Mouse (Mus musculus) heart, postnatal 14 days (tissue): ENCODE measurements around the gene Adra1b. TPM values are rescaled to one million over a fixed set of nuclear protein-coding genes. Genes with fewer than 3 reads are reported as not detected.
A peak's percentile ranks its signal among the peaks of the same experiment; 100 is the strongest.

ENCODE experiments used
- DNase-seq, 2 experiments: peaks; one replicate each; pipeline ENCODE4 v3.0.0; 2021 to 2022
- intact Hi-C: fragments of 180-260 bp; cut with DNase I; formaldehyde crosslinking; loops from one replicate; pipeline ENCODE4 v1.15.1; 2025
- total RNA-seq, 2 experiments: library from RNA; stranded (reverse); gene quantifications; 2 replicates each; pipeline ENCODE4 v1.2.3; 2021

Gene Adra1b
- total RNA-seq, 2 experiments from 2014 or later, result 43.7 to 47.6 TPM

DNA sequence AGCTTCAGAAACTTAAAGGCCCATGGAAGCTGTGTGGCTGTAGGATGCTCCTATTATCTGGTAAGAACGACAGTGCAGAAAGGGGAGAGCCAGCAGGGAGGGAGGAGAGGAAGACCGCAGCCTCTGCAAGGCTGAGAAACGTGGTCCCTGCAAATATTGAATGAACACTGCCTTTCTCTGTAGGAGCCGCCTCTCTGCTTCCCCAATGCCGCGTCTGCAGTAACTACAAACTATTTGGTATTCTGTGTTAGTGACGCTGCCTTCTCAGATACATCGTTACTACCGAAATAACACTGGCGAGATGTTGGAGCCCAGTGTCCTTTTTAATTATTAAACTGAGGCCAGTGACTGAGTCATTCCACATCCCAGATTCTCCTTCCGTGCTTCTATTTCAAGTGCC lies 66.5 kb downstream of the Adra1b start:
- DNase-seq, result no peak
- intact Hi-C loops, result loop anchor here (5.0 to 10.0 kb wide), 3 partner anchors 52 to 378 kb away; no protein-coding TSS in a partner anchor

DNA sequence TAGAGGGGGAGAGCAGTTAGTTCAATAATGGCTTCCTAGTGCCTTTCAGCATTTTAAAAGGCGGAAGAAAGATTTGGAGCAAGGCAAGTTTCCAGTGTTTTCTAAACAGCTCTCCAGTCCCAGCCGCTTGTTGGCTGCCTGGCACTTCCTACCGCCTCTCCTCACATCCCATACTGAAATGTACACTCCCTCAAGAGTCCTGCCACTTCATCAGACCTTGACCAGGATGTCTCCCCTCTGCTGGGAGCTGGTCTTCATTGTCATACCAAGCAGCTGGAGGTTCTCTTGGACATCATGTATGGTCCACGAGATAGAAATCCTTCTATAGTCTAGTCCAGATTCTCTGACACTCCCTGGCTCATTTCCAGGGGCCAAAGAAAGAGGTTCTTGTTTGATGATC lies 69.5 kb downstream of the Adra1b start:
- intact Hi-C loops, result loop anchor here (5.0 to 10.0 kb wide), 3 partner anchors 49 to 381 kb away; no protein-coding TSS in a partner anchor
- no peak for DNase-seq

DNA sequence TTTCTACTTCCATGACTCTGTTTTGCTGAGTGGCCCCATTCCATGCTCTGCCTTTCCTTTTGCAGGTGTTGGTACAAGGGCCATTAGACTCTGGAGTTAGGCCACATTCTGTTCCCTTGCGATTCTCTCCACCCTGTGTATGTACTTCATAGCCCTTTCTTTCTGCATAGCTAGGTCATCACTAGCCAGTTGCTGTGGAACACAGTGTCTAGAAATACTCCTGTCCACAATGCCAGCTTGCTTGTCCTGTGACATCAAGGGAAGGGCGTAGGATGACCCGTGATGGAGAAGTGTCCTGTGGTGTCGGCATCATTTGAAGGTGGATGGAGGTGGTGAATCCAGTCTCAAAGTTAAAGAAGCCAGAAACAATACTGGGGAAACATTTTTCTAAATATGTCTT lies 74.2 kb downstream of the Adra1b start:
- no peak for DNase-seq
- intact Hi-C loops, result no loop called here

DNA sequence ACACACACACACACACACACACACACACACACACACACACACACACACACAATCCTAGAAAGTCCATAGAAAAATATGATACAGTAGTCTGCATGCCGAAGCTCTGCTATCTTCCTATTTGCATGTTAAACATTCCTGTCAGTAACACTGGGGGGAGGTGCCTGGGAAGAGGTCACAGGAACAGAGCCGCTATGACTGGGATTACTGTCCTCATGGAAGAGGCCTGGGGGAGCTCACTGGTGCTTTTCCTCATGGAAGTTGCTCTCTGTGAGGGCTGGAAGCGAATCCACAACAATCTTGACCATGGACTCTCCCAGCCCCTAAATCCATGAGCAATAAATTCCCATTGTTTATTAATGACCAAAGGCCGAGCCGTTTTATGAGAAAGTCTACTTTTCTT lies 77.7 kb downstream of the Adra1b start:
- DNase-seq, result no peak
- intact Hi-C loops, result no loop called here

DNA sequence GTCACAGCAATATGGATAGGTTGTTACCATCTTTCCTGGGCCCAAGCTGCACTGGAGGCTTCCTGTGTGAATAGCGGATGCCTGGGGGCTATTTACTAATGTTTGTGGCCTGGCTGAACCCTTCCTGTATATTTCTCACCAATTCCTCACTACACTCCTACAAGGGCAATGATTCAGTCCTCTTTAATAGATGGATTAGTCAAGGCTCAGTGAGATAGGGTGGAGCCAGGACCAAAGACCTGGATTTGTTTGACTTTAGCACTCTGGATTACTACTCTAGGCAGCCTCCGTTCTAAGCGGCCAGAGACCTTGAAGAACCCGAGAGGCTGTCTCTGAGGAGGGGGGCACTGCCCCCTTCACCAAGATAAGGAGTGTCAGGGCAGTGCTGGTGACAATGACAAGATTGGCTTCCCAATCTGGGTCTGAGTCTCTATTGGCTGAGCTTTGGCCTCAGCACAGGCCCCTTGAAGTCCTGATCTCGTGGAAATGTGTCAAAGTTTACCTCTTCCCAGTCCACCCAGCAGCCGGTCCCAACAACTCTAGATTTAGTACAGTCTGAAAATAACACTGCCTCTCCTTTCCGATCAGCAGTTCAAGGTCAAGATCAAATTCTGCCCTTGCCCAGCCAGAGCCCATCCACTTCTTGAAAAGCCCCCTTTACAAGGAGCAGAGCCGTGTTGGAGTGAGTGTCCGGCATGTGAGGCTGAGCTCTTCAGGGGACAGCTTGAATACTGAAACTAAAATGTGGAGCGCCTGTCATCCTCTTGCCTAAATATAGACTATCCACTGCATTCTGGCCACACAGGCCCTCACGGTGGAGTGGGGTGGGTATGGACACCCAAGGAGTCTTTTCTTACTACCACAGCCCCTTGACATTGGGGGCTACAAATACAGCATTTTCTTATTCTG lies 80.2 kb downstream of the Adra1b start:
- intact Hi-C loops, result no loop called here
- DNase-seq, result peak; percentile 15 to 43

DNA sequence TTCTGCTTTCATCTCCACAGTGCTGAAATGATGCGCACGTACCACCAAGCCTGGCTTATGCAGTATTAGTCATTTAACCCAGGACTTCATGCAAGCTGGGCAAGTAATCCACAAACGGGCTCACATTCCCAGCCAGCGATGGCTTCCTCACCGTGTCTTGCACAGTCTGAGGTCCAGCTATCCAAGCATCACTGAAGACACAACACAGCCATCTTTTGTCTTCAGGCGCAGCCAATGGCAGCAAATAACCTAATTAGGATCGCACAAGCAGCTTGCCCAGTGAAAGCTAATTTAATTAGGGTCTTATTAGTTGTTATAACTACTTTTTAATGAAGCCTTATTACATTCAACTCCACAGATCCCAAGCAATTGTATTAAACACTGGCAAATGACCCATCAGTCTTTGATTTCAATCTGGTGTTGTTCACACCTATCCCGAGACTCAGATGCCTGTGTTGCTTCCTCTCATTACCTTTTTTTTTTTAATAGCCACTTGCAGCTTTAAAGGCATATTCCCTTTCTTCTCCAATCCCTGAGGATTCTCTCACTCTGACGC lies 83.6 kb downstream of the Adra1b start:
- no peak for DNase-seq

DNA sequence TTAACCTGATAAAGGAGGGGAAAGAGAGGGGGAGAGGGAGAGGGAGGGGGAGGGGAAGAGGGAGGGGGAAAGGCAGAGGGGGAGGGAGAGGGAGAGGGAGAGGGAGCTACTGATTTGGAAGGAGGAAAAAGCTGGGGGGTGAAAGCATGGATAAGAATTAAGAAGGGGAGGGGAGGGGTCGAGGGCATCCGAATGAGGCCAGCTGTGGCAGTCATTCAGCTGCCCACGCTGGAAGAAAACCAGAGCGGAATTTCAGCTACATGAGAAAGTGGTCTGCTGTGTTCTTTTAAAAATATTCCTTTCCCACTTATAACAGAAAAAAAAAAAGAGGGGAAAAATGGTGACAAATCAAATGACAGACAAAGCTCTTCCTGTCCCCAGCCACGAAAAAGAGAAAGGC lies 88.5 kb downstream of the Adra1b start:
- intact Hi-C loops, result no loop called here
- no peak for DNase-seq

More for the DNA sequence above, 83.6 kb downstream of the Adra1b start:
- intact Hi-C loops, result no loop called here

DNA sequence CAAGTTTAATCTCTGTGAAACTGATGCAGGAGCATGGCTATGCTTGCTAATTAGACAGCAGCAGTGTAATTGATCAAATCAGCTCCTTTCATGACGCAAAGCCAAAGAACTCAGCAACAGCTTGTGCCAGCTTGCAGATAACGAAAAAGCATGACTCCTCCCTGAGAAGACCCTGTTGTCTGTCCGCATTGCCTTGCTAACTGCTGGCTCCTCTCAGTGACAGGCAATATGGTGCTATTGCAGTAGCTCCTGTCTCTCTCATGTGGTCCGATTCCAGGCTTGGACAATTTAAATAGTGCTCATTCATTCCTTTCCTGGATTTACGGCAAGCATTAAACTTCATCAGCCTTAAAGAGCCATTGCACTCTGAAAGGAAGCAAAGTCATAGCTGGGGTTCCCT lies 93.3 kb downstream of the Adra1b start:
- DNase-seq, result no peak

DNA sequence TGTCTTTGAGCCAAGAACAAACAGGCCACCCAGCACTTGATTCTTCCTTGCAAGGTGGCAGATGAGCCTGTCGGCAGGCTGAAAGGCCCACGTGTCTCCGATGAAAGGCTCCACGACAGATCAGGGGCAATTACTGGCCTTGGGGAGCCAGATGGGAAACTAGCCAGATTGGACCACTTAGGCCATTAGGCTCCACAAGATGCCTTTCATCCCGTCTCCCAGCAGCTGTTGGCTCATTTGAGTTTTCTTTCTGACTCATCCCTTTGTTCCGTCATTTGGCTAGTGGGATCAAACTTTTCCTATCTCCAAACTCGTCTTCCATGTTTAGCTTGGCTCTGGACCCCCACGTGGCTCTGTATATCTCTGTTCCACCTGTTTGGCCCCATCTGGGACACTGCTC lies 105.0 kb downstream of the Adra1b start:
- intact Hi-C loops, result no loop called here
- DNase-seq, result no peak

More for the DNA sequence above, 93.3 kb downstream of the Adra1b start:
- intact Hi-C loops, result no loop called here

DNA sequence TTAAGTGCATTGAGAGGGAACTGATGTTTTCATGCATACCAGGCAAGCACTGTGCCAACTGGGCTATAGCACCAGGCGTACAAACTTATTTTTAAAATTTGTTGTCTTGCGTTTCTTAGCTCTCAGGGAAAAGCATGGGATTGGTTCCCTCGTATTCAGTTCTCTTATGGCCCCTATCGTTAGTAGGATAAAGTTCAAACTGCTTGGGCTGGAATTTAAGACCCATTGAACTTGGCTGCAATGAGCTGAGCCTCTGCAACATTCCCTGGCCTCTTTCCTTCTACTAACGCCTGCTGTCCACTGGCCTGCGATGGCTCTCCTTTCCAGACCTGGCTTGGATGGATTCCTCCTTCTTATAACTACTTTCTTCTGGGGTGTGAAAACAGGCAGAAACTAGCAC lies 110.6 kb downstream of the Adra1b start:
- DNase-seq, result peak in 1 of 2 experiments; percentile 42
- intact Hi-C loops, result no loop called here

DNA sequence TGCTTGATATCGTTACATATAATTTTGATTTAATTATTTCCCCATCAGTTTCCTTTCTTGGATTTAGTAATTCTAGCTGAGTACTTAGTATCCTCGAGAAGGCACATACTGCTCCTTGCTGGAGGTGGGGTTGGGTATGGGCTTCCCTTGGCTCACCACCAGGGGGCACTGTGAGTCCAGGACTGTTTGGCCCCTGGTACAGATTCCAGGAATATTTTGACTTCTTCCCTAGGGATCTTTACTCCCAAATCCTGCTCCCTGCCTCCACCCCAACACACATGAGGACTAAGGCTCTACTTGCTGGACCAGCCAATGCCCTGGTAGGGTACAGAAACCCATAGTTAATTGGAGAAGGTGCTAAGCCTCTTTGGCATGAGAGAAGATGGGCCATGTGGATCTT lies 117.2 kb downstream of the Adra1b start:
- intact Hi-C loops, result loop anchor here (1.0 to 5.0 kb wide), 3 partner anchors 49 to 669 kb away; no protein-coding TSS in a partner anchor
- peak; percentile 80 to 88 for DNase-seq

DNA sequence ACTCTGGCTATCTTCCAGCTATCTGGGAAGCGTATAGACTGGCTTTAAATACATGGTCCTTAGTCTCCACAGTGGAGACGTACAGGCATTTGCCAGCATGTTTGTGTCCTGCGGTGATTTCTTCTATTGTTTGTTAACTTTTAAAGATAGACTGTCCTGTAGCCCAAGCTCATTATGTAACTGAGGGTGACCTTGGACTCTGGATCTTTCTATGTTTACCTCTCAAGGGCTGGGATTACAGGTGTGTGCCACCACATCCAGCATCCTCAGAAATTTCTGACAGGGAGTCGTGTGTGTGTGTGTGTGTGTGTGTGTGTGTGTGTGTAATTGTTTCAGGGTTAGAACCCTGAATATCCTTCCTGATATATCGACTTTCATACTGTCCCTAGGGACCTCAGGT lies 117.9 kb downstream of the Adra1b start:
- intact Hi-C loops, result loop anchor here (1.0 to 5.0 kb wide), 3 partner anchors 49 to 669 kb away; no protein-coding TSS in a partner anchor
- no peak for DNase-seq

DNA sequence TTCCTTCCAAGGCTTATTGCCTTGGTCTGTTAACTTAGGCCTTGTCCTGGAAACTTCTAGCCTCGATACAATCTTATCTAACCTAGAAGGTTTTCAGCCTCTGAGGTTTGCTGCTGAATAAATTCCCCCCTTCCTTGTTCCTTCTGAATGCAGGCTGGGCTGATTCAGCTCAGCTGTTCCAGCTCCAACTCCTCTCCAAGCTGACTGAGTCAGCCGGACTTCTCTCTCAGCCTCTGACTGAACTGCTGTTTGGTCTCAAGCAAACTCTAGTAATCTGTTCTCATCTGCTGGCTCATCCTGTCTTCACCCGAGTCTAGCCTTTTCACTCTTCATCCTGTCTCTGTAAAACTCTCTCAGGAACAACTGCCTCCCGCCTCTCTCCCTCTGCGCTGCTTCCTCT lies 121.5 kb downstream of the Adra1b start:
- intact Hi-C loops, result no loop called here
- DNase-seq, result no peak

DNA sequence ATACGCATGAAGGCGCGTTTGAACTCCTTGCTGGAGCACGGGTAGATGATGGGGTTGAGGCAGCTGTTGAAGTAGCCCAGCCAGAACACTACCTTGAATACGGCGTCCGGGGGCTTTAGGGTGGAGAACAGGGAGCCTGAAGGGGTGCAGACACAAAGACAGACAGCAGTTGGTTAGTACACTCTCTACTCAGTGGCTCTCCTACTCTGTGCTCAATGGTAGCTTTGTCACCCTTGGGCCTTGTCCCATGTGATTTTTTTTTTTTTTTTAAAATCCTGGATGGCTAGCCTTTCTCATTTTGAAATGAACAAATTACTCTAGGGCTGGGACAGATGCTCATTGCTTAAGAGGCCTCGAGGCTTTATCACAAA lies 124.7 kb downstream of the Adra1b start:
- no peak for DNase-seq
- intact Hi-C loops, result no loop called here

DNA sequence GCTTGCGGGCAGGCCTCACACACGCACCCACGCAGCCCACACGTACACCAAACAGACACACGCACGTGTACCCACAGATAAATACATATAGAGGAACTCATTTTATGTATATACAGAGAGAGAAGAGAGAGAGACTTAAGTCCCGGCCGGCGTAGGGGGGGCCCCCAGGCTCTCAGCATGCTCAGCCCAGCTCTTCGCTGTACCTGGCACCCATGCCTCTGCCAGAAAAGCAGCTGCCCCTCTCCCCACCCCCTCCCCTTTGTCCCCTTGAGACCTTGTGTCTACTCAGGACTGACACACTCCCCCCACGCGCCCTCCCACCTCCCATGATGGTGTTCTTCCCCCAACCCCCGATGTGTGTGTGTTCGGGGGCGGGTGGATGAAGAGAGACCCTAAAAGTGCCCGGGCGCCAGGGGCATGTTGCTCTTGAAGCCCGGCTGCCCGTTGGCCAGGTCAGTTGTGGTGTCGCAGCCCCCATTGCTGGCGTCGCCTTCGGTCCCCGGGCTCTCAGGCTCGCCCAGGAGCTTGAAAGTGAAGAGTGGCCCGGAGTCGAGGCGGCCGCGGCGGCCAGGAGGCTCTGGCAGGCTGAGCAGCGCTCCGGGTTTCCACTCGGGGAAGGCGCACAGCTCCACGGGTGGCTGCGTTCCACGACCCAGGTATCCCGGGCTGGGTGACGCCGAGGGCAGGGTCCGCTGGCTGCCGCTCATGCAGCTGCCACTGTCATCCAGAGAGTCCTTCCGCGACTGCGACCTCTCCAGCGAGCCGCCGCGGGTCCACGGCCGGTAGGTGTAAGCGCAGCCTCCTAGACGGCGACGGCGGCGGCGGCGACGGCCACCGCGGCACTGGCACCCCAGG lies 125.3 kb downstream of the Adra1b start:
- intact Hi-C loops, result no loop called here
- DNase-seq, result peak; percentile 16 to 21

DNA sequence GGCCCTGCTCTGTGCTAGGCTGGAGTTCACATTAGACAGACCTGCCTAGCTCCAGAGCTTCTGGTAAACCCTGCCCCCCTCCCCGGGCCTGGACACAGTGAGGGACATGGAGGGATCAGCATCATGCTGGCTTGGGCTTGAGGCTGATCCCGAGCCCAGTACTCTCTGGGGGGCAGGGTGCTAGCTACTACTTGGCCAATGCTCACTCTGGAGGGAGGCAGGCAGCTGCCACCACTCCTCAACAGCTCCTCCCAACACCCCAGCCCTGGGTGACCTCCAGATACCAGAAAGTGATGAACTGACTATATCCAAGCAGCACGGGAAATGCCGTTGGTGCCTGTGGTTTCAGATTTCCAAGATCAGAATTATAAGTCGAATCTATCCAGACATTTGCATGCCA lies 127.3 kb downstream of the Adra1b start:
- intact Hi-C loops, result no loop called here
- peak in 1 of 2 experiments; percentile 29 for DNase-seq

DNA sequence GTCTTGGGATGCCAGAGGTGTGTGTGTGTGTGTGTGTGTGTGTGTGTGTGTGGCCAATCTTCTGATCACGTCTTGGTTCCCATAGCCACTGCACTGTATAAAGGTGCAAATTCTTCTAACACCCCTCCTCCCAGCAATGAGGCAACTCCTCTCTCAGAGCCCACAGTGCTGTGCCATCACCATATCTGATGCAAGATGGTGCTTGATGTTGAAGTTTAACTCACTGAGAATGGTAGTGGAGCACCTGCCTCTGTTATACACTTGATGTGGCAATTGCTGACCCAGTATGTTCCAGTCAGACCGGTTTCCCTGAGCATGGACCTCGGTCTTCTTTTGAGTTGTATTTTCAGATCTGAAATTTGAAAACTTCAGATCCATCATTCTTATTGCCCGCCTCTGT lies 130.9 kb downstream of the Adra1b start:
- DNase-seq, result no peak
- intact Hi-C loops, result no loop called here

DNA sequence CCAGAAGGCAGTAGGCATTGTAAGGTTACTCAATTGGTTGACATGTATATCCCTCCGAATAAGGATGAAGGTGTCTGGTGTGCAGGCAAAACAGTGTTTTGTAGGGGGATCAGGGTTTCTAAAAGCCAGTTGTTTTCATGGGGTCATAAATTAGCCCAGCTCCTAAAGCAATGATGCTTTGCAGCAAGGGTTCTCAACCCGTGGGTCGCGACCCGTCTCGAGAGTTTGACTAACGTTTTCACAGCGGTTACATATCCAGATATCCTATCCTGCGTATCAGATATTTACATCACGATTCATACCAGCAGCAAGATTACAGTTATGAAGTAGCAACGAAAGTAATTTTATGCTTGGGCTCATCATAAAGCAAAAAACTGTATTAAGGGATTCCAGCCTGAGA lies 133.3 kb downstream of the Adra1b start:
- no peak for DNase-seq
- intact Hi-C loops, result loop anchor here (1.0 to 2.0 kb wide), 2 partner anchors 564 to 685 kb away; no protein-coding TSS in a partner anchor

DNA sequence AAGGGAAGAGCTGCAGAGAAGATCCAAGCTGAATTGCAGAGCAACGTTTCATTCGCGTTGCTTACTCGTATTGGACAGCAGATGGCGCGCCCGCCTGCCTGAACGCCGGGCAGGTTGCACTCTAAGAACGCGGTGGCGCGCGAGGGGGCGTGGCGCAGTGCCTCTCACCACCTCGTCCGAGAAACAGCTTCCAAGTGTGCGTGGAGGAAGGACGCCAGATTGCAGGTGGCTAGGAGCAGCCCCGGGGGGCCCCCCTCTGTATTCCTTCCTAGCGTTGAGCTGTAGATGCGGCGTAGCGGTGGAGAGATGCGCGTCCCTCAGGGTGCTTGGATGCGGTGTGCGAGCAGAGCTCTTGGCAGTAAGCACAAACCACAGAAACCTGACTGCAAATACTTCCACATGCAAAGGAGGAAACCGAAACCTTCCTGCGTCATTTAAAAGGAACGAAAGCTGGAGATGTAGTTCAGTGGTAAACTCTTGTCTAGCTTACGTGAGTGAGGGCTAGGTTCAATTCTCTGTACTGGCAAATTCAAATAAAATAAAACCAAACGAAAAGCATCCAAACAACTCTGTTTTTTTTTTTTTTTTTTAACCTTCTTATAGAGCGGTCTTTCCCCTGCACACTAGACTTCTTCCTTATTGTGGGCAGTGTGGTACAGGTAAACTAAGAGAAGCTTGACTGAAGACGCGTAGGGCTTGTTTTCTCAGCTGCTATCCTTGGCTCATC lies 133.9 kb downstream of the Adra1b start:
- DNase-seq, result peak; percentile 74 to 83
- intact Hi-C loops, result loop anchor here (1.0 to 2.0 kb wide), 2 partner anchors 564 to 686 kb away; no protein-coding TSS in a partner anchor

DNA sequence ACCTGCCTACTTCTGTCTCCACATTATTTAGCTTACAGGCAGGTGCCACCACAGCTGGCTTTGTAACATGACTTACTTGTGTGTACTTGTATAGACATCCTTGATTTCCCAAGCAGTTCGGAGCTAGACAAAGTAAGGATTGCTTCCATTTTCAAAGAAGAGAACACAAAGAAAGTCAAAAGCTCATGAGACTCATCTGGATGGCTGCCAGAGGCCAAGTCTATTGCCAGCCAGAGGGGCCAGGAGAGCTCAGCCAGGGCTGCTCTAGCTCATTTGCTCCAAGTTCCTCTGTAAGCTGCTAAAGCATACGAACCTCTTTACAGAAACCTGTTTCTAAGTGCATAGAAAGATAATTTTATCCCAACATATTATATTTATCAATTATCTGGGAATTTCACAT lies 142.6 kb downstream of the Adra1b start:
- peak in 1 of 2 experiments; percentile 23 for DNase-seq
- intact Hi-C loops, result no loop called here
